Mouse (Mus musculus) cortical plate, adult 2 months (tissue): ENCODE measurements around the gene Grn. TPM values are rescaled to one million over a fixed set of nuclear protein-coding genes. Genes with fewer than 3 reads are reported as not detected.

Experiments used
- H3K27ac ChIP-seq: fragments of 200-500 bp; 2 replicates; pipeline ENCODE4 v1.5.1; 2012; ENCODE audit warnings: low read length, control low read depth, inconsistent platforms; ENCODE audit not compliant: insufficient read depth
- H3K4me1 ChIP-seq: fragments of 200-500 bp; 2 replicates; pipeline ENCODE4 v1.6.1; 2011; ENCODE audit warnings: low read length; ENCODE audit not compliant: control insufficient read depth, insufficient read depth
- H3K4me3 ChIP-seq: fragments of 200-500 bp; 2 replicates; pipeline ENCODE4 v1.5.1; 2011; ENCODE audit warnings: mild to moderate bottlenecking, low read length, control low read depth; ENCODE audit not compliant: insufficient read depth
- CTCF ChIP-seq: fragments of 200-500 bp; IDR thresholded peaks from 2 replicates; pipeline ENCODE4 v1.5.1; 2011; ENCODE audit warnings: mild to moderate bottlenecking, control low read depth, low read length; ENCODE audit not compliant: insufficient read depth; ENCODE audit errors: extremely low read depth
- POLR2A ChIP-seq: fragments of 200-500 bp; IDR thresholded peaks from 2 replicates; pipeline ENCODE4 v1.6.1; 2011; ENCODE audit warnings: mild to moderate bottlenecking, low read length, control low read depth; ENCODE audit not compliant: insufficient read depth; ENCODE audit errors: extremely low read depth
- polyA plus RNA-seq: library from polyadenylated mRNA; depleted of rRNA; stranded (reverse); fragments of >200 nt; gene quantifications from 2 replicates; pipeline ENCODE4 v1.2.3, GENCODE M21; 2012

The Grn gene
- polyA plus RNA-seq, 1 experiment, result 64.6 TPM

DNA sequence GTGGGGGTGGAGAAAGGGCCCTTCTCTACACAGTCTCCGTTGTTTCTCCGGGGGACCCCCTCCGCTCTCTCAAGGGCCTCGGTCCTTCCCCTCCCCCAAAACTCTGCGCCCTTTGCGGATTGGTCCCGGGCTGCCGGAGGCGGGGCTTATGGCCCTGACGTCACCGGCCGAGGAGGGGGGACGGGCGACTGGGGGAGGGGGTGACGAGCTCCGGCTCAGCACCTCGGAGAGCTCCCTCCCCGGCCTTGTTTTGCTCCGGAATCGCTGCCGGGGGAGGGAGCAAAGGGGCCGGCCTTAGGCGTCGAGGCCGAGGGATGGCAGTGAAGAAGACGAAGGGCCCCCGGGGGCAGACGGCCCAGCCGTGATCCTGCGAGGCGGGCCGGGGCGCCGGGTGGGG lies 36.9 kb upstream of the Grn start, which contains the start of gene Rundc3a:
Gene Rundc3a (plus strand): TSS at position 166 of the 397 bp plus-strand sequence.
- TF ChIP-seq POLR2A (peak; percentile 65; the same call in 1 of the 2 replicates), CTCF (no peak)
- Histone ChIP-seq H3K4me1 (peaks cover under 1% of the 10 kb centered on the region), H3K4me3 (peak within 1 kb of the TSS; percentile 94), H3K27ac (peak within 1 kb of the TSS; percentile 94)

DNA sequence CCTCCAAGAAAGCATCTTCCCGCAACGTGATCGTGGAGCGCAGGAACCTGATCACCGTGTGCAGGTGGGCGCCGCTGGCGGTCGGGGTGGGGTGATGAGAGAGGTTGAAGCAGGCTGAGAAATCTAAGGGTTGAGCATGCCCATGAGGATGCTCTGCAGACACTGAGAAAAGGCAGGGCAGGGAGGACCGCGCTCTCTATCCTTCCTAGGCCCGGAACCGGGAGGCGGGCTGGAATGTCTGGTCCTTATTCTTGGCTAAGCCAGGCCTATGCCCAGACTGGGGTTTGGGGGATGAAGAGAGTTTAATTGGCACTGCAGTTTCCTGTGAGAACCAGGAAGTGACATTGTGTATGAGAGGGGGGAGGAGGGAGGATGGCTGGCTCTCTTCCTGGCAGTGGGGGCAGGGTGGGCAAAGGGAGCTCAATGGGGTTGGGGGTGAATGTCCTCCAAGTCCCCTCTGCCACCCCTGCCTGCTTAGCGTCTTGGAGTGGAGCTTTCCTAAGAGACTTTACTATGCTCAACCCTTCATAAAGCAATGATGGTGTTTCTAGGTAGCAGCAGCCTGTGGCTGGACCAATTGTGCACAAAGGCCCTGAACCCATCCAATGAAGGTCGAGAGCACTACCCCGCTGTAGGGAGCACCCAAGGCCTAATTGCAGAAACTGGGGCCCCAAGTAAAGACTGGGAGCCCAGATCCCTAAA lies 36.2 kb upstream of the Grn start:
- Histone ChIP-seq H3K4me1 (peaks cover 5% of the 10 kb centered on the region), H3K4me3 (peak overlapping the region; percentile 94), H3K27ac (peak overlapping the region; percentile 94)
- no peak for TF ChIP-seq CTCF
- peak; percentile 33; the same call in 1 of the 2 replicates for TF ChIP-seq POLR2A

DNA sequence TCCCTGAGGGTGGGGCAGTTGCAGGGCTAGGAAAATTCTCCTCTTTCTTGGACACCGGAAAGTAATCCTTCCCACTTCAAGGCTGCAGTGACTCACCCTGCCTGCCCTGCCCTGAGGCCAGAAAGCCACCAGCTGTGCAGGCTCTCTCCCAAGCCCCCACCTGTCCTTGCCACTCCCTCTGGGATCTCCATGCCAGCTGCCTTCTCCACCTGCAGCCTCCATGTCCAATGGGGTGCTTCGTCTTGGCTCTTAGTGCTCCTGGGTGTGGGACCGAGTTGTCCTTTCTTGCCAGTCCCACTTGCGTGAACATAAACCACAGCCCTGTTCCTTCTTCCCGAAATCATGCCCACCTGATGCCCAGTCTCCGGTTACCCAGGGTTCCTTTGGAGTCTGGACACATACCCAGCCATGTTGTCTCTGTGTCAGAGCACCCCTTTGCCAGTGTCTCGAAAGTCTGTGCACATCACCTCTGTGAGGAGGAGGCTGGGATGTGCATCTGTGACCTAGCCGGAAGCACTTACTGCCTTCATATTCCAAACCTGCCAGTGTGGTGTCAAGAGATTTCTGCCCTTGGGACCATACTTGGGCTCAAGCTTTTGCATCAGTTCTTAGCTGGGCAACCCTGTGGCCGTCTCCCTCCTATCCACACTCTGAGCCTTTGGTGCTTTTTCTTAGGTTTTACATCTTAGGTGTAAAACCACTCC lies 35.5 kb upstream of the Grn start:
- Histone ChIP-seq H3K4me3 (peak overlapping the region; percentile 94), H3K4me1 (peaks cover 5% of the 10 kb centered on the region), H3K27ac (no peak overlapping the region)
- TF ChIP-seq POLR2A (no peak), CTCF (no peak)

DNA sequence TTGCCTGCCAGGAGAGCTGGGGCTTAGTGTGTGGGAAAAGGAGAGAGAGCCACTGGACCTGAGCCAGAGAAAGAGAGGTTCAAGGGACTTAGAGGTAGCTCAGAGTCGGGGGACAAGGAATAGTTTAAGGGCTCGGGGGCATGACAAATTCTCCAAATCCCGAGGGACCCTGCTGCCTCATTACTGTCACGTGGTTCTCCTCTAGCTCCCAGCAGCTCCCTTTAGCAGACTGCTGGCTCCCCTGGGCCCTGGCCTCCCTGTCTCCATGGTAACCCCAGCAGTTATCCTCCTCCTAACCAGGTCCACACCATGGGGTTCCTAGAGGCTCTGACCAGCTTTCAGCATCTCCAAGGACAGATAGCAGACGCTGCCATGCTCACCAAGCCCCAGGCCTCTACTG lies 34.9 kb upstream of the Grn start:
- H3K4me1 ChIP-seq, result peaks cover 5% of the 10 kb centered on the region
- no peak for TF ChIP-seq POLR2A
- TF ChIP-seq CTCF, result no peak
- no peak overlapping the region for H3K27ac ChIP-seq
- H3K4me3 ChIP-seq, result peak overlapping the region; percentile 94

DNA sequence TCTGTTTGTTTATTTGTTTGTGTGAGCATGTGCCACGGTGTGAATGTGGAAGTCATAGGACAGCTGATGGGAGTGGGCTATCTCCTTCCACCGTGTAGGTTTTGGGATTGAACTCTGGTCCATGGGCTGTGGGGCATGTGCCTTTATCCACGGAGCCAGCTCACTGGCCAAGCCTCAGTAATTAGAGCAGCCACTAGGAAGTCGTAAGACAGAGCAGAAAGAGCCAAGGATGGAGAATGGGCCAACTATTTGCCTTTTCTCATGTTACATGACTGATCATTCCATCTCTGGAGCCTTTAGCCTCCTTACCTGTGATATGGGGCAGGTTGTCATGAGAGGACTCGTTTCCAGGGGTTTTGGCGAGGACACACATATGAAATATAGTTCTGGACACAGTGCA lies 33.9 kb upstream of the Grn start:
- TF ChIP-seq POLR2A, result no peak
- TF ChIP-seq CTCF, result no peak
- Histone ChIP-seq H3K4me1 (peaks cover 6% of the 10 kb centered on the region), H3K4me3 (peak overlapping the region; percentile 94), H3K27ac (peak overlapping the region; percentile 6; the same call in 1 of the 2 replicates)

DNA sequence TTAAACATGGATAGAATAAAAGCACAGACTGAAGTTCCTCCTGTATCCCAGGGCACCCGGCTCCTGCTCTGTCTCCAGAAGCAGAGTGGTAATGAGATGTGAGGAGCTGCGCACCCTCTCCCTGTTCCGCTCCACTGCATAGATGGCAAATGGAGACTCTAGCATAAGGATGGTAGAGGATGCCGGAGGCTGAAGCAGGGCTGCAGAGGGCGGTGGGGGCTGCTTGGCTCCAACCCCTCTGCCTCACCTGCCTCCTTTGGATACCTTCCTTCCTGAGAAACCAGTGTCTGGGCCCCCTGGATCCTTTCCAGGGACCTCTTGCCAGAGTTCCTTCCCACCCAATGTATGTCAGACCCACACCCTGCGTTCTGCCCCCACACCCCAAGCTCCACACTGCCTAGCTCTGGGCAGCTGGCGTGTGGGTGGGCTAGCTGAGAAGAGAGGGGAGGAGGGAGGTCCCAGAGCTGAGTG lies 33.4 kb upstream of the Grn start:
- TF ChIP-seq POLR2A (peak; percentile 32; the same call in 1 of the 2 replicates), CTCF (no peak)
- Histone ChIP-seq H3K27ac (peak overlapping the region; percentile 6), H3K4me1 (peaks cover 6% of the 10 kb centered on the region), H3K4me3 (peak overlapping the region; percentile 94)

DNA sequence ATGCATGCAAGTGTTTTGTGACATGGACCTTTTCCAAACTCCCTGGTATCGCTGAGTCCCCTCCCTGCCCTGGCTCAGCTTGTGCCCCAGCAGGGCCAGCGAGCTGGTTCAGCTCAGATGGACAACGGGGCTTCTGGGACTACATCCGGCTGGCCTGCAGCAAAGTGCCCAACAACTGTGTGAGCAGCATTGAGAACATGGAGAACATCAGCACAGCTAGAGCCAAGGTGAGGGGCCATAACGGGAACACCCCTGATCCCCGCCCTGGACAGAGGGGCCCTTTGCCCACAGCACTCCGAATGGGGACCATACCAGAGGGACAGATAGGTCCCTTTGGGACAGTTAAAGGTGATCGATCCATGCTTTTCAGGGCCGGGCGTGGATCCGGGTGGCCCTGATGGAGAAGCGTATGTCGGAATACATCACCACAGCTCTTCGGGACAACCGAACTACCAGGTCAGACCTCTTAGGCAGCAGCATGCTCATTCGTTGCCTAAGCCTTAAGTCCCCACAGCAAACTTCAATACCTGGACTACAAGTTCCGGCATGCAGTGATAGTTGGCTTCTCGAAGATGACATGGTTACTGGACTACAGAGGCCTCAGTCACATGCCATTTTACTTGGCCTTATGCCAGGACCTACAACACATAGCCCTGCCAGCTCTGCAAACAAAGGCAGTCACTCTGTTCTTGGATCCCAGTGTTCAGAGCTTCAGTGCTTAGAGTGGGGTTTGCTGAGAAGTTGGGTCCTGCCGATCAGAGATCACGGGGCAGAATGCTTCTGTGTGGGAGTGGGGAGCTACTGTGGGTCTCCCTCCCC lies 31.9 kb upstream of the Grn start:
- no peak overlapping the region for H3K27ac ChIP-seq
- TF ChIP-seq CTCF (no peak), POLR2A (0 out of 2 replicates have a peak, but pooled peaks have one; percentile 36)

DNA sequence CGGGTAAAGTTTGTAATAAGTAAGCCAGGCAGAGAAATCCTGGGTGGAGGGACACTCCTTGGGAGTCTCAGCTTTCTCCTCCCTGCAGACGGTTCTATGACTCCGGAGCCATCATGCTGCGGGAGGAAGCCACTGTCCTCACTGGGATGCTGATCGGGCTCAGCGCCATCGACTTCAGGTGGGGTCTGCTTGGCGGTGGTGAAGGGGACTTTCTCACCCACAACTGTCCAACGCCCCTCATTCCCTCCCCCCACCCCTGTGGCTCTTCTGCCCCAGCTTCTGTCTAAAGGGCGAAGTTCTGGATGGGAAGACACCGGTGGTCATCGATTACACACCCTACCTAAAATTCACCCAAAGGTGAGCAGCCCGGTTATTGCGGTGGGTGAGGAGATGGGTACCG lies 31.0 kb upstream of the Grn start:
- Histone ChIP-seq H3K4me3 (no peak overlapping the region), H3K27ac (no peak overlapping the region), H3K4me1 (peaks cover 6% of the 10 kb centered on the region)
- no peak for TF ChIP-seq CTCF
- no peak for TF ChIP-seq POLR2A

More for the DNA sequence above, 31.9 kb upstream of the Grn start:
- no peak overlapping the region for H3K4me3 ChIP-seq
- H3K4me1 ChIP-seq, result peaks cover 6% of the 10 kb centered on the region

DNA sequence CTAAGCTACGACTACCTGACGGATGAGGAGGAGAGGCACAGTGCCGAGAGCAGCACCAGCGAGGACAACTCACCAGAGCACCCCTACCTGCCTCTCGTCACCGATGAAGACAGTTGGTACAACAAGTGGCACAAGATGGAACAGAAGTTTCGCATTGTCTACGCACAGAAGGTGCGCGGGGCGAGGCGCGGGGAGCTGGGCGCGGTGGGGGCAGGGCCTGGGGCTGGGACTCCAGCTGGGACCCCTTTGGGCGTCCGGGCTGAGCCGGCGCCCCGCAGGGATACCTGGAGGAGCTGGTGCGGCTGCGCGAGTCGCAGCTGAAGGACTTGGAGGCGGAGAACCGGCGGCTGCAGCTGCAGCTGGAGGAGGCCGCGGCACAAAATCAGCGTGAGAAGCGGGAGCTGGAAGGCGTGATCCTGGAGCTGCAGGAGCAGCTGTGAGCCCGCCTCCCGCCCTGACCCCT lies 30.5 kb upstream of the Grn start:
- Histone ChIP-seq H3K27ac (no peak overlapping the region), H3K4me1 (peaks cover 6% of the 10 kb centered on the region), H3K4me3 (no peak overlapping the region)
- no peak for TF ChIP-seq CTCF
- TF ChIP-seq POLR2A, result no peak
